Mouse (Mus musculus) spleen, postnatal 4 days (tissue): ENCODE measurements at regions not wholly inside any gene's neighbourhood (a gene's known extent, or its start where the extent isn't known, plus 50 kb on each side); places are given as distances from the start of the nearest gene placed in this dataset.
A peak's percentile ranks its signal among the peaks of the same experiment; 100 is the strongest.

ENCODE experiments used
- DNase-seq, 2 experiments: peaks; one replicate each; pipeline ENCODE4 v3.0.0; 2022; ENCODE audit warnings: low spot score in 2 of 2

DNA sequence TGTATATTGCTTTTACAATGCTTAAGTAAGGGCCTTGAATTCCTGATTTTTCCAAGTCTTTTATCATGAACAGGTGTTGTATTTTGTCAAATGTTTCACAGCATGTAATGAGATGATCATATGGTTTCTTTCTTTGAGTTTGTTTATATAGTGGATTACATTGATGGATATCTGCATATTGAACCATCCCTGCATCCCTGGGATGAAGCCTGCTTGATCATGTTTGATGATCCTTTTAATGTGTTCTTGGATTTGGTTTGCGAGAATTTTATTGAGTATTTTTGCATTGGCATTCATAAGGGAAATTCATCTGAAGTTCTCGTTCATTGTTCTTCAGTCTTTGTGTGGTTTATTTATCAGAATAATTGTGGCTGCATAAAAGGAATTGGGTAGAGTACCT is 160.2 kb downstream of the Btbd35f17 start:
- DNase-seq: peak in 1 of 2 experiments; percentile 64

DNA sequence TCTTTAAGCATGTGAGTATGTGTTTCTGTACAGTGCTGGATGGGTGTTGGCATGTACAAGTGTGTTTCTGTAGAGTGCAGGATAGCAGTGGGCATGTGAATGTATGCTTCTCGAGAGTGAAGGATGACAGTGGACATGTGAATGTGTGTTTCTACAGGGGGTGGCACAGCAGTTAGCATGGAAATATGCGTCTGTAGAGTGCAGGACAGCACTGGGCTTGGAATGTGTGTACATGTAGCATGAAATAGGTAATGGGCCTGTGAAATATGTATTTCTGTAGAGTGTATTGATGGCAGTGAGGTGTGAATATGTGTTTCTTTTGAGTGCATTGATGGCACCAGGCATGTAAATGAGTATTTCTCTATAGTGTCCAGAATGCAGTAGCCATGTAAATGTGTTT is 173.5 kb downstream of the Btbd35f17 start:
- DNase-seq: peak in 1 of 2 experiments; percentile 68

DNA sequence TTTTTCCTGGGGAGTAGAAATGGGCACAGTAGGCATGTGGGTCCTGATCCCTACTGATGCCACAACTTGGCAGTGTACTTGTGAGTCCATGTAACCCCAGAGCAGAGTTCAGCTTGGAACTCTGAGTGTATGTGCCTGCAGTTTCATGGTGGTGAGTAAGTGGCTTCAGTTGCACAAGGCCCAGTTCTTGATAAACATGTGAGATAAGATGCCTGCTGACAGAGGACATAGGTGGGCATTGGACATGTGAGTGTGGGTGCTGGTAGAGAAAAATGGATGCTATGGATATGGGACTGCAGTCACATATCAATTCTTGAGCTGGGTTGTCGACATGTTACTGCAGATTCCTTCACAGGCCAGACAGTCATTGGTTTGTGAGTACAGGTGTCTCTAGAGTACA is 178.4 kb downstream of the Btbd35f17 start:
- peak in 1 of 2 experiments; percentile 60 for DNase-seq
